Mouse (Mus musculus) urinary bladder, postnatal 25 days (tissue): ENCODE measurements around the gene Elmo1.

Source experiments
- DNase-seq: peaks from one replicate; pipeline ENCODE4 v3.0.0; 2022; ENCODE audit warnings: low spot score

Gene Elmo1

GRCm38 (mm10) chr13:20090133-20090710 lies at the start of gene Elmo1:
TSS of gene Elmo1 (plus strand) at chr13:20090596.
- DNase-seq = peak; percentile 54

DNA sequence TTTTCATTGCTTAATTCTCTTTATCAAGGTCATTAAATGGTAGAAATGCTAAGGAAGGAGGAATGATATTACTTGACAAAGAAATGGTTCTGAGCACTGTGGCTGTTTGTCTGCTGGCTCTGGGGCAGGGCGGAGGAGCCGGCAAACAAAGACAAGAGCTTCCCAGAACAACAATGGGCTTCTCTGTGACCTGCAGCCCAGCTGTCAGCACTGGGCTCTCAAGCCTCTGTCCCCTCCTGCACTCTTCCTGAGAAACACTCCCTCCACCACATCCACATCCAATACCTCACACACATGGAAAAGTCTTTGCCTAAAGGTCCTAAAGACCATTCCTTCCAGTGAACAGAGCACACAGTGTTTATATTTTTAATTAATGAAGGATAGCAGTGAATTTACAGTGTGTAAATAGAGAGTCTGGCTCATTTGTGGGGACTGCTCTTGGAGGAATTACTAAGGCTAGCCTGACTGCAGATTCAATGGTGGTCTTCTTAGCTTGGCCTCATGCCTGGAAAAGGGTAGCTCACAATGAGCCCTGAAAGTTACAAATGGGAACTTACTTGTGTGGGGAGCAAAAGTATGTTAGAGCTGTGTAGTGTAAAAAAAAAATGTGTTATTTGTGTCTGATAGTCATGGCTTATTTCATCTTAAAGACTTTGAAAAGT lies 49.1 kb upstream of the Elmo1 start:
- DNase-seq = no peak

DNA sequence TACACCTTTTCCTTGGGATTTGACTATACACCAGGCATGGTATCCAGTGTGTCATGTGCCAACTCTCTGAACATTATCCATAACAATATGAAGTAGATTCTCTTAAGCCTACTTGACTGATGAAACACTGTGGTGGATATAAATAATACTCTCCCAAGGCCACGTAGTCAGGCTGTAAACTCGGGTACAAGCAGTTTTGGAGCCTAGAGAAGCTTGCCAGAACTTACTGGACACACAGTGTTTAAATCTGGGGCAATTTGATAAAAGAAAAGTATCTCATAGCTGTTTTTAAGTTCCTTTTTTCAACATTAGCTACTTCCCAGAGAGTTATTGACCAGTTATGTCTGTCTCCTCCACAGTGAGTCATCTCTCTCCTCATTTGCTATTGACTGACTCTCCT lies 47.5 kb upstream of the Elmo1 start:
- no peak for DNase-seq

DNA sequence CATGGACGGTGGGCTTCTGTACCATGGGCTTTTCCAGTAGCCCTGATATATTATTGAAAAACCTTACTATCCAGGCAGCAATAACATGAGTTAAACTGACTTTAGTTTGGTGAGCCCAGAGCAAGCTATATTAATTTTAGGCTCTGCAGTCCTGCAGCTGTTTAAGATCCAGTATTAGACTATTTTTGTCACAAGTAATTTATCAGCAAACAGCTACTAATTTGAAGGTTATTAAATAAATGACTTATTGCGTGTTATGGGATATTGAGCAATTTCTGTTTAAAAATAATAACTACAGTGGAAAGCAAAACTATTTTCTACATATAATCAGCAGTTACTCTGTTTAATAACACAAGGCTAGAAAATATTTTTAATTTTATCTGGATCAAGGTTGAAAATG lies 45.0 kb upstream of the Elmo1 start:
- DNase-seq = no peak

- DNase-seq = no peak
These were observed 44.6 kb upstream of the Elmo1 start for GRCm38 (mm10) chr13:20045836-20046235.

- no peak for DNase-seq
These were observed 44.0 kb upstream of the Elmo1 start for GRCm38 (mm10) chr13:20046406-20046805.

GRCm38 (mm10) chr13:20047926-20048836 lies 42.2 kb upstream of the Elmo1 start:
- no peak for DNase-seq

- no peak for DNase-seq
These were observed 41.6 kb upstream of the Elmo1 start for GRCm38 (mm10) chr13:20048837-20049160.

DNA sequence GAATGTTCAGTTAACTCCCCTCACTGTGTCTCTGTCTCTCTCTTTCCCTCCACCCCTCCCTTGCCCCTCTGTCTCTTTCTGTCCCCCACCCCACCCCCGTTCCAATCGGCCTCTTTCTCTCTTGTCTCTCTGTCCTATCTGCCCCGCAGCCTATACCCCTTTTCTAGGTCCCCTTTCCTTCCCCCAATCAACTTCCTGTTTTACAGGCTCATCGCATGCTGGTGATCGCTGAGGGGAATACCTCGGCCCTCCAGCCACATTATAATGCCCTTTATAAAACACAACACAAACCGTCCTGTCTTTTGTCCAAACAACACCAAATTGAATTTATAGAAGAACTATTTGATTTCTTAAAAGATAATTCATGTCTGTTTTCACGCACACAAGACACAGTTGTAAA lies 40.7 kb upstream of the Elmo1 start:
- DNase-seq = no peak

DNA sequence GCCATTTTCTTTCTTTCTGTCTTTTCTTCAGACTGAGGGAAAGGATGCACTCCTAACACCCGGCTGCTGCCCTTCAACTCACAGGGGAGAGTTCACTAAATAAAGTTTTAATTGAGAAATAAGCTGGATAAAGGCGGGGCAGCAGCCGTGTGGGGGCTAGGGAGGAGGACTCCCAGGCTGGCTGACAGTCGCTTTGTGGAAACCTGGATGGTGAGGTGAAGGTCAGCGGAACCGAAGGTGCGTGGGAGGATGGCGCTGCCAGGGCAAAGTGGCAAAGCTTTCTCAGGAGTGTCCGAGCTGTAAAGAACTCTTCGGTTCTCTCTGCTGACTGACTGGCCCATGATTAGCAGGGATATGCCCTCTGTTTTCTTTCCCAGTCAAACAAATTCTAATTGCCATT lies 40.2 kb upstream of the Elmo1 start:
- no peak for DNase-seq

GRCm38 (mm10) chr13:20057926-20058325 lies 32.5 kb upstream of the Elmo1 start:
- no peak for DNase-seq

DNA sequence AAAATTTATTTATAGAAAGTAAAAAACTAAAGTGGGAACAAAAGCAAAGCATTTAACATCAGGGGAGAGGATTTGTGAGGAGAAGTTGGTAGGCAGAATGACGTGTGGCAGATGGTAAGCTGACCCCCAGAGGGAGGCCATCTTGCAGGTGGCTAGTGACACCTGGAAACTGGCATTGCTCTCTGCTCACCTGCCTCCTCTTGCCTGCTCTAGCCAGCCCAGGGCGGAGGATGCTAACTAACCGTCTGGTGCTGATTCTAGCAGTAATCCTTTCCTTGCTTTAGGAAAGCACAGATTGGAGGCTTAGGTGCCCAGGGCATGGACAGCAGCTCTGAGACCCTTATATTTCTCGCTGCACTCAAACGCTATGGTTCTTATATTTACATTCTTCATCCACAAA lies 29.4 kb upstream of the Elmo1 start:
- no peak for DNase-seq

GRCm38 (mm10) chr13:20063331-20063730 lies 27.1 kb upstream of the Elmo1 start:
- DNase-seq = no peak

DNA sequence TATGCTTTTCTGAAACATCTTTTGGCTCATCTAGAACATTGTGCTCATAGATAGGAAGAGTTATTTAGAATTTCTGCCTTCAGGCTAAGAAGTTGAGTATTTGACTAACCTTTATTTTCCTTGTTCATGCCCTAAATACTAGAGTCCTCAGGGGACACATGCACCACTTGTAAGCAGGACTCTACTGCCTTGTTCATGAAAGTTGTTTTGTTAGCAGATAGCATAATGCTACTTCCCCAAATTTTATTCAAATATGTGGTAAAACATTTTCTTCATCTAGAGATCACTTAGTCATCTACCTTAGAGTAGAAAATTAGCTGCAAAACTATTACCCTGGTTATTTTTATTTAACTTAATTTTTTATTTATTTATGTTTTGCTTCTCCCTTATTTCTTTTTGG lies 18.4 kb upstream of the Elmo1 start:
- no peak for DNase-seq

DNA sequence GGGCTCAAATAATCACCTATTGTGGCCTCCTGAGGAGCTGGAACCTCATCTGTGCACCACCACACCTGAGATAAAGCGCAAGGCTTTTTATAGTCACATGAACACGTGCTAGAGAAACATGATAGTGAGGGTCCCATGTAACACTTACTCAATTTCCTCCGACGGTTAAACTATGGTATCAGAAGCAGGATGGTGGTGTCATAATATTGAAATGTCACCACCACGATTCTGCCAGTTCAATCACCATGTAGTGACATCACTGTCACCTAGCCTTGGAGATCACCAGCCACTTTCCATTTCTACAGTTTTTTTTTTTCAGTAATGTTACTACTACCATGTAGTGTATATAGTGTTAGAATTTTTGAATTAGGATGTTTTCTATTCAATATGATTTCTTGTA lies 17.4 kb upstream of the Elmo1 start:
- no peak for DNase-seq

DNA sequence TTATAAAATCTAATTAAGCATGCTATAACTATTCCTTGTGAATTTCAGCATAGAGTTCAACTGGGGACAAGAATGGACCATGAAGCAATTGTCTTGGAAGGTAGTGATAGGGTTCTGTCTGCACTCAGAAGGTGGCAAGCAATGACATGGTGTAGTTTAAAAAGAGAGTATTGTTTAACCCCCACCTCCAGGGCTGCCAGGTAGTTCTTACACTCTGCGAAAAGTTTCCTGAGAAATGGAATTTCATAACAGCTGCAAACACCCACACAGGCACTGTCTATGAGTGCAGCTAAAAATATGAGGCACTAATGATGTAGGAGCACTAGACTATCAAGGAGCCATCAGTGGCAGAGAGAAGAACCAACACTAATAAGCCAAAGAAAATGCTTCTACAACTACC lies 13.9 kb upstream of the Elmo1 start:
- DNase-seq = no peak

GRCm38 (mm10) chr13:20077237-20077636 lies 13.2 kb upstream of the Elmo1 start:
- no peak for DNase-seq

DNA sequence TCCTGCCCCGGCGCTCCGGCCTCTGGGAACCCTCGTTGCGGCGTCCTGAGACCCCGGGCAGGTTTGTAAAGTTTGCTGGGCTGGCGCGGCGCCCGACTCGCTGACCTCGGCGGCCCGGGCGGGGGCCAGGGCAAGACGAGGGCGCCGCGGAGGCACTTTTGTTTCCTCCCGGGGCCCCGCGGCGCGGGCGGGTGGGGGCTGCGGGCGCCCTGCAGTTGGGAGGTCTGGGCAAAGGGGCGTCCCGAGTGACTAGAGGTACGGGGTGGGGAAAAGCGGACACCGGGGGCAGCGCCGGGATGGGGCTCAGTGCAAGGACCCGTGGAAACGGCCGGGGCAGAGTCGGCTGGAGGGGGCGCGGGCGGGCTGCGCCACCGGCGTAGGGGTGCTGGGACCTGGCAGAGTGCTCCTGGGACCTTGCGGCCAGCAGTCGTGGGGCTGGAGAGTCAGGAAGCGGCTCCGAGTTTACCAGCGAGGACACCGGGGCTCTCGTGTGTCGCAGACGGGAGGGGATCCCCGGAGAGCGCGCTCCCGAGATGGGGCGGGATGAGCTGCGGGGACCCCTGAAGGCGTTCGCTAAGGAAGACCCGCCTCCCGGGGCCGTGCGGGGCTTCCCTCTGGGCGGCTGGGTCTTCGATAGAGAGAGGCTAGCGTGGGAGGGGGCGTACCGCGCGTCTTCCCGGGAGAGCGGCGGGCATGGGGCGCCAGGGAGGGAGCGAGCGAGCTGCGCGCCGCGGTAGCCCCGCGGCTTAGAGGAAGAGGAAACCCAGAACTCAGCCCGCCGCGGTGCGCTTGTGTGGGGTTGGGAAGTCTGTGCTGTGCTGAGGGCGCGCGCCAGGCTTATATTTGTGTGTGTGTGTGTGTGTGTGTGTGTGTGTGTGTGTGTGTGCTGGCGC lies 561 bp downstream of the Elmo1 start:
- peak; percentile 37 for DNase-seq

DNA sequence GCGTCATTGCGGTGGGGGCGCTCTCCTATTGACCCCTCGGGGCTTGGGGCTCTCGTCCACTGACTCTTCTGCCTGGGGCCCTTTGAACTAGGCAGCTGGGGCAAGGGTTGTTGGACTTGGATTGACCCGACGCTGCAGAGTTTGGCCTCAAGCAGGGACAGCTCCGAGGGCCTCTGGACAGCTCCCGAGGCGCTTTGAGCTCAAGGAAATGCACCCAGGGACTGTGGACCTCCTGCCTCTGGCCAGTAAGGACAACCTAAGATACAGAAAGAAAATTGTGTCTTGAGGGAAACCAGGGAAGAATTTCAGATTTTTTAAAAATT lies 1.2 kb downstream of the Elmo1 start:
- DNase-seq = no peak

- no peak for DNase-seq
These were observed 1.9 kb downstream of the Elmo1 start for GRCm38 (mm10) chr13:20092301-20092700.

DNA sequence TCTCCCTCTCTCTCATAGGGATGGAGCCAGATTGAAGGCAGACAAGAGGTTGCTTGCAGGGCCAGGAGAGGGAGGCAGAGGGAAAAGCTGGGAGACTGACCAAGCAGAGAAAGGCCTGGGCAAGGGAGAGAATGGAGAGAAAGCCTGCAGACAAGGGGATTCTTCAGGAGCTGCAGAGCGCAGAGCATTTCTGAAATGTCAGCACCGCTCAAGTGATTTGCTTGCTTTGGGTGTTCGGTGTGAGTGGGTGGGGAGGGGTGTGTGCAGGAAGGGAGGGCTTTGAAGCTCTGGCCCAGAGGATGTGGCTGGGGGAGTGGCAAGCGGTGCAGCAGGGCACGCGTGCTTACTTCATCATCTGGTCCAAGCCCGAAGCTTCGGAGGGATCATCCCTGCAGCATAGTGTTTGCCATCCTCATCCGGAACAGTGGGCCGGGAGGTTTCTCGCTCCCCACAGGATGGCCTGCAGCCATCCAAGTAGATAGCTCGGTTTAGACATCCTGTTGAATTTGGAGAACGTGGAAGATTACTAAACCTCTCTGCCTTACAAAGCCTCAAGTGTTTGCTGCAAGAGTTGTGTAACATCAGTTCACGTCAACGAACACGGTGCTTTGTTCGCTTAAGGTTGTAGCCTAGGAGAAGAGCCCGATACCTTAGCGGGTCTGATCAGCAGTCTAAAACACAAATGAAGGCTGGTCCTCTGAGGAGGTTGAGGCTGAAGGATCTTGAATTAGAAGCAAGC lies 3.1 kb downstream of the Elmo1 start:
- DNase-seq = no peak
